Mouse (Mus musculus) retina, adult 2 months (tissue): ENCODE measurements around the gene Camk2b.

ENCODE experiments used
- DNase-seq: peaks from one replicate; pipeline ENCODE4 v3.0.0-alpha.2; 2012; ENCODE audit warnings: low read depth, low spot score

The Camk2b gene

DNA sequence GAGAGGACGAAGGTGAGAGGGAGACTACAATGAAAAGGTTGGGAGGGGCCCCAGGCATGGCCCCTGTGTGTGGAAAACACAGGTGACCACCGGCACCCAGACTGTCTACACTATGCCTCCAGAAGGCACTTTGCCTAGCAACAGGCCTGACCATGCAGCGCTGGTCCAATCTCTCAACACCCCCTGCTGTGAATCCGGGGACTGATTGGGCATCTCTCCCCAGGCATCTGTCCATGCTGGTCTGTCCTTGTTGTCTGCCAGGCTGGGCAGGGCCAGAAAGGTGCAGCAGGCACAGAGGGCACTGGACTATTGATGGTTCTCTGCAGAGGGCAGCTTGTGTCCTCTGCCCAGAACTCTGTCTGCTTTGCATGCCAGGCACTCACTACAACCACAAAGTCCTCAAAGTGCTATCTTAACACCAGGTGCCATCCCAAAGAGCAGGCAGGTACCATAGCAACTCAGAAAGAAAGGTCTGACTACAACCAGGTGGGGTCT is 16.0 kb downstream of the Camk2b start:
- DNase-seq: no peak

DNA sequence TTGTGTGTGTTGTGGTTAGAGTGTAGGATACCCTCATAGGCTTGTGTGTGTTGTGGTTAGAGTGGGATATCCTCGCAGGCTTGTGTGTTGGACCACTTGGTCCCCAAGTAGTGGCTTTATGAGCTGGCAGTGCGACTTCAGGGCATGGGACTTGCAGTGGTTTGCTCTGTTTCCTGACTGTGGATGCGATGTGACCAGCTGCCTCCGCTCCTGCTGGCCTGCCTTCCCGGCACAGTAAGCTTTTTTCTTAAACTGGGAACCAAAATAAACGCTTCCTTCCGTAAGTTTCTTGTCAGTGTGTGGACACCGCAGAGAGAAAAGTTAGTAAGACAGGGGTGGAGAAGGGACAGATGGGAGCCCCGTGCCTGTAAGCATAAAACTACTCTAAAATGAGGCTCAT is 18.0 kb downstream of the Camk2b start:
- no peak for DNase-seq

DNA sequence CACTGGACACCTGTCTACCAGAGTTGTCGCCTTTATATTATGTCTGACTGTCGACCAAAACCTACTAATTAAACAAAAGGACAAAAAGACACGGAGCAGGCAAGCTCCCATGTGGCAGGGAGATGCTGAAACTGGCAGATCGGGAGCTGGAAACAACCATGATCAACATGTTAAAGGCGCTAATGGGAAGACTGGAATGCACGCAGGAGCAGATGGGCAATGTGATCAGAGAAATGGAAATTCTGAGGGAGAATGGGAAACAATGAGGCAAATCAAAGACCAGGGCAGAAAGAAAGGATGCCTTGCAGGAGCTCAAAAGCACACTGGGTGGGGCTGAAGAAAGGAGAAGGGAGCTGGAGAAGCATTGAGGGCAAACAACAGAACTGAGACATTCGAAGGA is 27.2 kb downstream of the Camk2b start:
- no peak for DNase-seq

DNA sequence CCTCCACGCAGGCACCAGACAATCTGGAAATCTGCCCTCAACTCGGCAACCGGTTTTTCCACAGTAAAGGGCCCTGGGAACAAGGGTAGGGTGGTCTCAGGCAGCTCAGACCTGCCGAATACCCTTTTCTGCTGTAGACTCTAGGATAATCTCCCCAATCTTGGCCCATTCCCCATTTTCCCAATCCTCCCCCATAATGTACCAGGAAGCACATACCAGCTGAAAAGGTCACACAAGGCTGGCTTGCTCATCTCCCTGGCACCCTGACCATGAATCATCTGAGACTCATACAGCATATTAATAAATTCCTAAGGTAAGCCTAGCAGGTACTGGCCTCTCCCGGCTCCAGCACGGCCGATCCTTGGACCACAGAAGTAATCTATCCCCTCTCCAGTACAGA is 28.5 kb downstream of the Camk2b start:
- no peak for DNase-seq

DNA sequence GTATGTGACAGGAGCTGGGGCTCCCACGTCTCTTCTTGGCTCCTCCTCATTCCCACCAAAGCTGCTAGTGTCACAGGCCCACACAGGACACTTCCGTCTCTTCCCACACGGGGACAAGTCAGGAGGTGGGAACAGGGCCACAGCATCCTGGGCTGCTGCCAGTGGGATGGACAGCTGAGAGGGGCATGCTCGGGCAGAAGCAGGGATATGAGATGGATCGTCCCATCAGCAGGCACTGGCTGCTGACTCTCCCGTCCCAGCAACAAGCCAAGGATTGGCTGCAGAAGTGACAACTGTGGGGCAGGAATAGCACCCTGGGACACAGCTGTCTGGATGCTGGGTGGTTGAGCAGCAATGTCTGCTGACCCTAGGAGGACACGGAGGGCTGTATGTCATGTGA is 29.0 kb downstream of the Camk2b start:
- DNase-seq: no peak

DNA sequence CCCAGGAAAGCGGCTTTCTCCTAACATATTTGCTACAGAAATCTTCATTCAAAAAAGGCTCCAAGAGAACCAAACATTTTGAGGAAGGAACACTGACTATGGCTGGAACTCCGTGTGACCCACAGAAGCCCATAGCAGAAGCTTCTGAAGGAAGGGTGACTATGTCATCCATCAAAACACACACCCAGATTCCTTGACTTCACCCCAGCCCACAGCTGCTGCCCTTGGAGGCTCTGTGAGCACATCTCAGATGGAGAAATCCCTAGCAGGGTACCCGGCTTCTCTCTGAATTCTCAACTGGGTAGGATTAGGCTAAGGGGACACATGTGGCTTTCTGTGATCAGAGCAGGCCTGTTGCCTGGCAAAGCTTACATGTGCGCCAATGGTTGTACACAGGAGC is 29.7 kb downstream of the Camk2b start:
- no peak for DNase-seq

DNA sequence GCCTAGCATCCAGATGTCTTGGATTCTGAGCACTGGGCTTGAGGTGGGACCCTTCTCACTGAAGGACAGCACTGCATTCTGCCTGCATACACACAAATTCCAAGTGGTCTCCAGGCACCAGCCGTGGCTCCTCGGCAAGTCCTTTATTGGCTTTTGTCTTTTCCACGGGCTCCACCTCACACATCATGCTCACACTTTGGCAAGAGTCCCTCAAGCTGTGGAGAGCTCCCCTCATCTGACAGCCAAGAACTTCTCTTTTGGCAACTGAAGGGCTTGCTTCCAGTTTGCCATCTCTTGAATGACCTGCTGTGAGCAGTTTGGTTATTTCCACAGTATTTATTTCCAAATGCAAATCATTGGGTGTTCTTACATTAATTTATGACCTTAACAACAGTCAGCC is 30.6 kb downstream of the Camk2b start:
- DNase-seq: no peak

DNA sequence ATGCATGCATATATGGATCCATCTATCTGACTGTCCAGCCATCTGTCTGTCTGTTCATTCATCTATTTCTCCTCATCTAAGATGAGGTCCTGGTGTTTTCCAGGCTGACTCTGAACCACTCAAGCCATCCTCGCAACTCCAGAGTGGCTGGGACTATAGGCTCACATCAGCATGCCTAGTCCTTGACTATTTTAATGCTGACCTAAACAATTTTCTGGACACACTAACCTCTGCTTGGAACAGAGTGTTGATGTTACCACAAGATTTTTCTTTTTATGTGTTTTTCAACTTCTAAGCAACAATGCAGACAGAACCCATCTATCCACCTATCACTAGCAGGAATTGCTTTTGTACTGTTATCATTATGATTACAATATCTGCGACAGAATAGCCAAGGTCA is 31.4 kb downstream of the Camk2b start:
- no peak for DNase-seq

DNA sequence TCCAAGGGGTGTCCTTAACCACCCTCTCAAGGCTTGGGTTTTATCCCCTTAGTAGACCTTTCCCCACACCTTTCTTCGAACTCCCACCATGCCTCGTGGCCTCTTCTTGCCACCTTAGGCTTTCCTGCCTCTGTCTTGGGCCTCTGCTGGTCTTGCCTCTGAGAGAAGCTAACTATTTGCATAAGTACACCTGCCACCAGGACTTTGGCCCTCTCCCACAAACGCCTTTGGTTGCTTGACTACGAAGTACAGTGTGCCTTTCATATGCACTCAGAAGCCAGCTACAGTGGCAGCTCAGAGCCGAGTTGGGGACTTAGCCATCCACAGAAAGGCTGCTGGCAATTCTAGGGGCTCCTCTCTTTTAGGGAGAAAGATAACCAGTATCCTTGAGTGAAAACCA is 32.4 kb downstream of the Camk2b start:
- no peak for DNase-seq

DNA sequence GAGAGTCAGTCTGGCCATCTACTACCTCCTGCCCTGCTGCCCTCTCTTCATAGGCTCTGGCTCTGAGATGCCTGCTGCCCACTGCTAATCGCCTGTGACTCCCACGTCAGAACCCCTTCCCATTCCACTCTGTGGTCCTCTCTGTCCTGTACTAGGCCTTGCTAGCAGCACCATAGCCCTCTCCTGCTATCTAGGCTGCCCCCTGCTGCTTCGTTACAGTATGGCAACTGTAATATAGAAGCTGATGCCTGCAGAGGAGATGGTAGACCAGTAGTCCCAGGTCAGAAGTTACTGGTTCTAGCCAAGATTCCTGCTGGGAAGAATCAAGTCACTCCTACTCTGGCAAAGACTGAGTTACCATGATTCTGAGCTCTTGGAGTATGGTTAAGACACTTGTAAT is 33.0 kb downstream of the Camk2b start:
- DNase-seq: no peak

DNA sequence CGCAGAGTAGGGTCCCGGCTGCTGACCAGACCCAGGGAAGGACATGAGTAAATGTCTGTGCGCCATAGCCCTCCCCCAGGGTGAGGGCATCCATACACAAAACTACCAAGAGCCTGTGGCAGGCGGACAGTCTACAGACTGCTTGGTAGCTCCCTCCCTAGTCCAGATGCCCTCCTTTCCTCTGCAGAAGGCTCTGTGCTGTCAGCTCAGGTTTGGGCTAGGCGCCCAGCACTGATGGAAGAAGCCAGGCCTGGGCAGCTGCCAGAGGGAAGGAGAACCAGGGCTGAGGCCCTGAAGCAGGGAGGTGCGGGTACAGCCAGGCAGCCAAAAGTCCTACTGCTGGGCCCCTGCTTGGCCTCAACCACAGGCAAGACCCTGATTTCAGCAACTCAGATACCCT is 35.5 kb downstream of the Camk2b start:
- peak; percentile 30 for DNase-seq

DNA sequence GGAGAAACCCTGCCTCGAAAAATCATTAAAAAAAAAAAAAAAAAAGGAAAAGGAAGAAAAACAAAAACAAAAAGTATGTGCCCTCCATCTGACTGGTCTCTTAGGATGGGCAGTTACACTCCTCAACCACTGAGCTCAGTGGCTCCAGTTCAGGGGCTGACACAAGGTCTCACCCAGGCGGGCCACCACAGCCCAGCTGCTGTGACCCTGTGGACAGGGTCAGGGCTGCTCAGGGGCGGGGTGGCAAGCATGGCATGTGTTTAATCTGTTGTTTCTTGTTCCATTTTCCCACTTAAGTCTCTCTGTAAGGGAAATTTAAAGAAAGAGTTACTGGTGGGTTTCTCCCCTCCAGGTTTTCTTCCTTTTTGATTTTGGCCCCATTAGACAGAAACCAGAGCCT is 36.4 kb downstream of the Camk2b start:
- DNase-seq: no peak

DNA sequence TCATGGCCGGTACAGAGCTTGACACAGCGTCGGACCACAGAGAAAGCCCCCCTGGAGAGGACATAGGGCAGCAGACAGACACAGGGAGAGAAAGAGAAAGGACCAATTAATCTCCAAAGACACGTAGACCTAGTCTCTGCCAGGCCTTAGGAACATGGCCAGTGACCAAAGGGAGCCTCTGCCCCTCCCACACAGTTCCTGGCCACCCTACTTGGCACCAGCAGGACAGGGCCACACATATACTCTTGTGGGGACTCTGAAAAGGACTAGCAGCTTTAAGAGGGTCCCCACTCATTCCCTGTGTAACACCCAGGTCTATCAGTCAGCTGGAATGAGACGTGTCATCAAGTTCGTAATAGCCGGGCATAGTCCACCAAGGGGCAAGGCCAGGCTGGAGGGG is 37.3 kb downstream of the Camk2b start:
- no peak for DNase-seq

DNA sequence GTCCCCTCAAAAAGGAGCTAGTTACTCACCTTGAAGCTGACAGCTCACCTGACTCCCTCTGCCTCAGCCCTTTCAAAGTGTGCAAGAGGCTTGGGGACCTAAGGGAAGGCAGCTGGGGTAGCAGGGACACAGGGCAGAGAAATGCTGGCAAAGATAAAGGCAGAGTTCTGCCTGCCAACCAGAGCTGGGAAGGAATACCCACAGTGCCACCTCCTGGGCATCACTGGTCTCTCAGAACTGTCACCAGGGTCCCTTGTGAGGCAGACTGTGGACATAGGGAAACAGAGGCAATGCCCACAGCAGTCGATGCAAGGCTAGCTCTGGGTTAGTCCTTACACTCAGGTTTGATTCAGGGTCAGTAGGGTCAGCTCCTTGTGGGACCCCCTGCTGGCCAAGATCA is 39.8 kb downstream of the Camk2b start:
- DNase-seq: no peak

DNA sequence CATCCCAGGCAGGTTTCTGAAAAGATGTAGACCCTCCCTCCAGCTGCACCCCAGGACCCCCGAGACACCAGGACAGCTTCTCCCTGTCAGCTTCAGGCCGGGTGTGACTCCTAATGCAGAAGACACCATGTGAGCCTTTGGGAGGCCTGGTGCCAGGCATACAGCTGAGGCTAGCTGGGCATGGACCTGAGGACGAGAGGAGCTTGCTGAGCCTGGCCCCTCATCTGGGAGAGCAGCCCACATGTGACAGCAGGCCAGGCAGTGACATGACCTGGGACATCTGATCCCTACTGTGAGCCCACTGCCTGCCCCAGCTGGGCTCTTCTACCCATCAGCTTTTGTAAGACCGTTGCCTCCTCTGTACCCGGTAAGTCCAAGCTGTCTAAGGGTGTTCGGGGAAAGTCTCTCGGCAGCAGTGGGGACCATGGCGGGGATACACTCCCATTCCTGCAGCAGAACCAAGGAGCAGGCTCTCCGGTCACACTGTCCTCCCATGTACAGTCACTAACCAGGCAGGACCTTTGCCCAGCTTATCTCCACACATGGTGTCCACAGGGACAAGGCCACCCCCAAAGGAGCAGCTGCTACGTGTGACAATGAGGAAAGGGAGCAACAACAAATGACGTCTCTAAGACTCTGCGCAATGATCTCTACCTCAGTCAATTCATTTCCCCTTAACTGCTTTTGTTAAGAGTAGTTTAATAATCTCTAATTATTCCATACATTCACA is 41.1 kb downstream of the Camk2b start:
- DNase-seq: no peak

DNA sequence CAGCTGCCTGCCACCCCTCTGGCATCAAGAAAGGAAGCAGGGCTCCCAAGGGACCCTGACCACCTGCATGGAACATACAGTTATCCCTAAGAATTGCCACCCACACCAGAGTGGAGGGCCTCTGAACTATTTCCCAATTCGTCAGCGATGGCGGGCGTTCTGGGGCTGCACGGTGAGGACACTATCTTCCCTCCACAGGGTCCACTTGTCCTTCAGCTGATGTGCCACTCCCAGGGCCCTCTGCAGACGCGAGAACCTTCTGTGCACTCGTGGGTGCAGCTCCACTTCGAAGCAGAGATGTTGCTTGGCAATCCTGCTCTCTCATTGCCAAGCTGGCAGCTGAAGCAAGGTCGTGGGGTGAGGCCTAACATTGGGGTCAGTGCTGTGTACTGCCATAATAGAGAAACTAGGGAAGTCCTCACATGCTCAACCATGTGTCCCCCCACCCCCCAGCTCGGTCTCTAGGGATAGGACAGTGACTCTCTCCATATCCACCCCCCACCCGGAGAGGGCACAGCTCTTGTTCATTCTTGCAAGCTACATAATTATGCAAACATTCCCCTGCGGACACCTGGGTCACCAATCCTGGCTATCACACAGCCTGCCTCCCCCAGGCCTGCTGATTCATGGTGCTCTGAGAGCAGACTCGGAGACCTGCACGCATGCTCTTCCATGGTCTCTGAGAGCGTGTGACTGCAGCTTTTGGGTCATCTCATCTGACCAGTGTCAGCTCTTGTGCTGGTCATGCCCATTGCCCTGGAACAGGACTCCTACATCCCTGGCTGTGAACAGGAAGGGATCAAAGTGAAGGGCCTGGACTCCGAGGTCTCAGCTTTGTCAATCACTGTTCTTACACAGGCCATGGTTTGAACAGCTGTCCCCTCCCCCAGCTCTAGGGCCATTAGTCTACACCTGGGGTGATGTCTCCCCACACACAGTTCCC is 45.0 kb downstream of the Camk2b start:
- DNase-seq: no peak

DNA sequence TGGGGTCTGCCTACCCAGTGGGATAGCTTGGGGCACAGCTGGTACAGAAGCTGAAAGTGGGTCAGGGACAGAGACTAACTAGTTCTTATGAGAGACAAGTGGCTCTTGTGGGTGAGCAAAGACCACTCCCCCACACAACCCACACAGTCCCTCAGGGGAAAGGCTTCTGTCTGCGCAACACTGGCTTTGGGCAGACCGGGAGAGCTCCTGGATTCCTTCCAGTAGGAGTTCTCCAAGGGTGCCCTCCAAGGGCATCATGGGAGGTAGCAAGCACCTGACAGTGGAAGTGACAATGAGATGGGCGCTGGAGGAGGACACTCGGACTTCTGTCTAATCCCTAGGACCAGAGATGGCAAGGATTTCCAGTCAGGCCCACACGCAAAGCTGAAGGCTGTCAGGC is 45.8 kb downstream of the Camk2b start:
- DNase-seq: no peak

DNA sequence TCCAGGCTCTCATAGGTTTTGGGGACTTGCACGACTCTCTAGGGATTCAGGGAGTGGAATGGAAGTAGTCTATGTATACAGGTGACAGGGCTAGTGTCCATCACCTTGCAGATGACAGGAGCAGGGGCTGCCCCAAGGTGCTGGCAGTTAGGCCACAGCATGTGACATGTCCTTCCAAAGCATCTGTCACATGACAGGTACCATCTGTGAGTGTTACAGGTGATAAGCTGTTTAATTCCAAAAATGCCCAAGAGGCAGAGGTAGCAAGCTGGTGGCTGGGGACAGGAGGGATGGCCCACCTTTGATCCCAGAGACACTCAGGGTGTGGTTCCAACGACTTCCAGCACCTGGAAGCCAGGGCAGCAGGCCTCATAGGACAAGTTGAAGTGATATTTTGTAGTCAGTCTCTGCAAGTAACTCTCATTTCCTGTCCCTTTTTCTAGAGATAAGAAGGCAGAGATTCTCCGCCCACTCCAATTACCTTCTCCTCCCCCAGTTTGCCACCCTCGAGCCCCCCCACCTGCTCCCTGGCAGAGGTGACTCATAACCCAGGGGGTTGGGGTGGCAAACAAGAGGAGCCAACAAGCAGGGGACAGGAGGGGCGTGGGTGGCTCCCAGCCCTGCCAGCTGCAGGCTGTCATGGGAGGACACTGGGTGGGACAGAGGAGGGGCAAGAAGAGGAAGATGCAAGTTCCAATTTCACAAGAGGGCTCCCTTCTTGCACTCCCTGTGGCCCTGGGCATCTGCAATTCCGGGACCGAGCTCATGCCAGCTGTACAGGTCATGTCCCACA is 47.7 kb downstream of the Camk2b start:
- DNase-seq: no peak

DNA sequence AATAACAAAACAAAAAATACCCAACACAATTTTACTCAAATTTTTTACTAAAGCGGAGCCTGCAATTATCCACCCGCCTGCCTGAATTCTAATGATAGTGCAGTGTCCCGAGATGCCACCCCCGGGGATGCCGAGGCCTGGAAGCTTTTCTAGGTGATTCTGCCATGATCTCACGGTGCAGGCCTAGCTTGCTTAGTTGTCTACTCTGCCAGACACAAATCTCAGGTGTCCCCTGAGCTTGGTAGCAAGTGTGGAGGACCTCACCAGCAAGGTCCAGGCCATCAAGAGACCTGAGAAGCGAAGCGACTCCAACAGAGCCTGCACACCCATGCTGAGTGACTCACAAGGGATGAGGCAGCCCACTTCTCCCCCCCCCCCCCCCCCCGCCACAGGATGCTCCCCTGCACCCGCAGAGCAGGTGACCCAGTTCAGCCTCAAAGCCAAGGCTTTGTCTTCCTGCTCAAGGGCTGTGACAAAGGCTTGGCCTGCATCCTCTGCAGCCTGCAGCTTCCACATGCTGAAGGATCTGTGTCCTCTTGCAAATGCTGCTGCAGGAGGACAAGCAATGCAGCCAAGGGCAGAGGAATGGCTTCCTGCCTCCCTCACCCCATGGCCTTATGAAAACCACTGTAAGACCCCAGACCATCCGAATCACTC is 48.5 kb downstream of the Camk2b start:
- DNase-seq: no peak

DNA sequence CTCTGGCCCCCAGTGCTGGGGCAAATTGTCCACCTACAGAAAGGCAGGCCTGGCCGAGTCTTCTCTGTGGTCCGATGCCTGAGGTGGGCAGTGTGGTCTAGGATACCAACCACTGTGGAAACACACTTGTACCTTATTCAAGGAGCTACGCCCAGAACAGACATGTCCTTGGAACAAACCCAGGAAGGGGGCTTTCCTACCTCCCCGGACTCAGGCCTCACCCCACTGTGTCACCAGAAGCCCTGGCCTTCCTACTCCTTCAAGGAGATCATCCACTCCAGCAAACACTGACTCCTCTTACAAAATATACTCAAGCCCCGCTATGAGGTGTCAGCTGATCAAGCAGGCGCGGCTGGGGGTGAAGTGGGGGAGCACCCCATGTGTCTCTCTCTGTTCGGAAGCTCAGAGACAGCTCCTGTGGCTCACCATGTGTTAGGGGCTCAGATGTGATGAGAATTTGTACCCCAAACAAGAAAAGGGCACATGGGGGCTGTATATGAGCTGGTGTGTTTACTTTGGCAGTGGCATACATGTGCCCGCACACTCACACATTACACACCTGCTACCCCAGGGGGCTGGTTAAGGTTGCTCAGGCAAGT is 49.3 kb downstream of the Camk2b start:
- no peak for DNase-seq

DNA sequence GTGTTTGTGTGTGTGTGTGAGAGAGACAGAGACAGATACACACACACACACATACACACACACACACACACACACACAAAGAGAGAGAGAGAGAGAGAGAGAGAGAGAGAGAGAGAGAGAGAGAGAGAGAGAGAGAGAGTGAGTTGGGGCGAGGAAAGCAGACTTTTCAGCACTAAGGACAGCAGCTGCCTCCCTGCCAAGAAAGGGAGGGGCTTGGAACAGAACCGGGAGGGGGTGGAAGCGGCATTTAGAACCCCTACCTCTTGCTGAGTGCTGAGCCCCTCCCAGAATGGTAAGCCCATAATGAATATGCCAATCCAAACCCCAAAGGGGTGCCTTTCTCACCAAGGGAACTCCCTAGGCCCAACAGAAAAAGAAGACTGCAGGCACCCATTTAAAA is 49.8 kb downstream of the Camk2b start:
- no peak for DNase-seq
